Mouse (Mus musculus) mesoderm, embryonic 11.5 days (tissue): Measurements from ENCODE around the gene Pitpnm1.

Experiments used
- DNase-seq: peaks from one replicate; pipeline ENCODE4 v3.0.0-alpha.2; 2012; ENCODE audit warnings: low read depth, low spot score

Gene Pitpnm1

DNA sequence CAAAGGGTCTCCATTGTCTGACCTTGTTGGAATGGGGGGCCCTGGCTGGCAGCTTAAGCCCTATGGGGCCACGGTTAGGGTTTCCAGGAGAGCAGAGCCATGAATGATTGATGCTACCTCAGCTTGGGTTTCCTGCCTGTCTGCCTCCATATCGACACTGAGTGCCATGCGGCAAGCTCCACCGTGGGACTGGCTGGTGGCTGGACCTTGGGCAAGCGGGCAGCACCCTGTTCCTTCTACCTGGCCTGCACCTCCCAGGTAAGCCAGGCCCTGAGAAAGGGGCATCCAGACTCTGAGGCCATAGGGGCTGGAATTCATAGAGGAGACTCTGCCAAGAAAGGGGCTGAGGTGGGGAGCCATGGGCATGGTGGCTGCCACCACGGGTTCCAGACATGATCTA lies 40.3 kb downstream of the Pitpnm1 start:
- no peak for DNase-seq

DNA sequence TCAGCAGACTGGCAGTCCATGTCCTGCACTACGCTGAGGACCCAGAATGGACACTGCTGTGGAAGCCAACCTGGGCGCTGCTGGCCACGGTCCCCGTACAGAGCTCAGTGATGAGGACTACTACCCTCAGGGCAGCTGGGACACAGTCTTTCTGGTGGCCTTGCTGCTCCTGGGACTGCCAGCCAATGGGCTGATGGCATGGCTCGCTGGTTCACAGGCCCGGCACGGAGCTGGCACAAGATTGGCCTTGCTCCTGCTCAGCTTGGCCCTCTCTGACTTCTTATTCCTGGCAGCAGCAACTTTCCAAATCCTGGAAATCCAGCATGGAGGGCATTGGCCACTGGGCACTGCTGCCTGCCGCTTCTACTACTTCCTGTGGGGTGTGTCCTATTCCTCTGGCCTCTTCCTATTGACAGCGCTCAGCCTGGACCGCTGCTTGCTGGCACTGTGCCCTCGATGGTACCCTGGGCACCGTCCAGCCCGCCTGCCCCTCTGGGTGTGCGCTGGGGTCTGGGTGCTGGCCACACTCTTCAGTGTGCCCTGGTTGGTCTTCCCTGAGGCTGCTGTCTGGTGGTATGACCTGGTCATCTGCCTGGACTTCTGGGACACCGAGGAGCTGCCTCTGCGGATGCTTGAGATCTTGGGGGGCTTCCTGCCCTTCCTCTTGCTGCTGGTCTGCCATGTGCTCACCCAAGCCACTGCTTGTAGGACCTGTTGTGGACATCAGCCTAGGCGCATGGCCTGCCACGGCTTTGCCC lies 42.8 kb downstream of the Pitpnm1 start:
- DNase-seq: no peak

DNA sequence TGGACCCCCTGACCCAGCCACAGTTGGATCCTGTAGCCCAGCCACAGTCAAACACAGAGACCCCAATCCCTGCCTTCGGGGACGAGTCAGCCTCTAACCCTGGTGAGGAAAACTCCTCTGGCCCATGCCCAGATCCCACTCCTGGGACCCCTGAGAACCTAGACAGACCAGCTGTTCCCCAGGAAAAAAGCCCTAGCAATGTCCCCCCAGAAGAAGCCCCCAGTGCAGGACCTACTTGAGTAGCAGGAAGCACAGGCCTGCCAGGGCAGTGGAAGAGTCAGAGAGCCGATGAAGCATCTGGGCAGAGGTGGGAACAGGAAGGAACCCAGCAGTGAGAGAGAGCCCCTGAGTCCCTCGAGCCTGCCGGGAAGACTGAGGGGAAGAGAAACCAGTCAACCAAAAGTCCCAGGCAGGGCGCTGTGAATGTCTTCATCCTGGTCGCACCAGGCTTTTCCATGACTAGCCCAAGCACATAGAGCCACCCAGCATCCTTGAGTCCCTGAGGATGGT lies 44.0 kb downstream of the Pitpnm1 start, which contains the start of gene Cabp4:
Gene Cabp4 (minus strand): TSS at position 275 of the 510 bp plus-strand sequence.
- no peak for DNase-seq

DNA sequence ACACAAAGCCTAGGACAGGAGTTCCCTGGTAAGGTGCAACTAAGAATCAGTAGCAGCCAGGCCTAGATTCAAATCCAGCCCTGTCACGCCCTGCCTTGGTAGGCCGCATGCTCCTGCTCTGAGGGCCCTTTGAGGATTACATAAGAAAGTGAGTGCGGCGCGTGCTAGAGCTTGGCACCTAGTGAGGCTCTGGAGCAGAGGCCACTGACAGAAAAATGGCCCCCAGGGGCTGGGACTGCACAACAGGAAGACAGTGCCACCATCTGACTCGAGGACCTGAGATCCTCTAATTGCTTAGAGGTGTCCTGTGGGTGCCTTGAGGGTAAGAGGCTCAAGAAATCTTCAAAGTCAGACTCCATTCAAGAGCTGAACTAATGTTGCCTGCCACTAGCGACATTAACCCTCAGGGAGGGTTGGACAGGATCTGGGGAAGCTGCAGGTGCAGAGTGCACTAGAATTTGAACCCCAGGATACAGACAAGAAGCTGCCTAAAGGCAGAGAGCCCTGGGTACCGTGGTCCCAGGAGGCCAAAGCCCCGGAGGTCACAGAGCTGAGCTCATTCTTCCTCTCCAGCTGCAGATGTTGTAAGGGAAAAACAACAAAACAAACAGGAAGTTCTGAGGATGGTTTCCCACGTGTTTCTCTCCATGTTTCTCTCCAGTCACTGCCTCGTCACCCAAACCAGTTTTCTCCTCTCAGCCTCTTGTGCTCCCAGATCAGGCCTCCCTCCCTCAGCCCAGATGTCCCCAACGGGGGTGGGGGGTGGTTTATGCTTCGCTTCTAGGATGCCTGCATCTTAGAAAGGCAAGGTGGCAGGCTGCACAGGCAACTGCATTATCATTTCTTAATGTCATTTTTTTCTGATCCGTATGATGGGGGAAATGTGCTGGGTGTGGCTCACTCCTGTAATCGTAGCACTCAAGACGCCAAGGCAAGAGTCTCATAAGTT lies 45.0 kb downstream of the Pitpnm1 start:
- DNase-seq: no peak

DNA sequence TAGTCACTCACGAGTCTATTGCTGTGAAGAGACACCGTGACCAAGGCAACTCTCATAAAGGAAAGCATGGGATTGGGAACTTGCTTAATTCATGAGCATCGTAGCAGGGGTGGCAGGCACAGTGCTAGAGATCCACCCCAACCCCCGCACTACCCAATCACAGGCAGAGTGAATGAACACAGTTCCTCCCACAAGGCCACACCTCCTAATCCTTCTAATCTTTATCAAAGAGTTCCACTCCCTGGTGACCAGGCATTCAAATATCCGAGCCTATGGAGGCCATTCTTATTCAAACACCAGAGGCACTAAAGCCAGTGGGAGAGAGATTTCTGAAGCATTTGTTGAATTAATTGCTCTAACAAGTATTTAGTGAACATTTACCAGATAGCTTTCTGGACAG lies 46.1 kb downstream of the Pitpnm1 start:
- no peak for DNase-seq

GRCm38 (mm10) chr19:4146366-4147021 lies 46.7 kb downstream of the Pitpnm1 start:
- no peak for DNase-seq

DNA sequence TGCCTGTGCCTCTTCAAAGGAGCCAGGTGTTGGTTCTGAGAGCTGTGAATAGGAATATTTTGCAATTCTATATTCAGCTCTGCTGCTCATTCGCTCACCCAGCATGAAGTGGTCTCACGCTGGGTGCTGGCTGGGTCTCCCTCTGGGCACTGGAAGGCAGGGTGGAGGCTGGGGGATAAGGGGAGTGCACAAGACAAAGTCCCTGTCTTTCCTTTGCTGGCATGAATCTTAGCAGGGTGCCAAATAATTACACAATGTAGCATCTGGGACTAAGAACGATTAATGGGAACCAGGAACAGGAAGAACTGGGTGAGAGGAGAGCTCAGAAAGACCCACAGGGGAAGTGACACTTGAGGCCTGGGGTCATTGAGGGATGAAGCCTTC lies 47.2 kb downstream of the Pitpnm1 start:
- DNase-seq: no peak

DNA sequence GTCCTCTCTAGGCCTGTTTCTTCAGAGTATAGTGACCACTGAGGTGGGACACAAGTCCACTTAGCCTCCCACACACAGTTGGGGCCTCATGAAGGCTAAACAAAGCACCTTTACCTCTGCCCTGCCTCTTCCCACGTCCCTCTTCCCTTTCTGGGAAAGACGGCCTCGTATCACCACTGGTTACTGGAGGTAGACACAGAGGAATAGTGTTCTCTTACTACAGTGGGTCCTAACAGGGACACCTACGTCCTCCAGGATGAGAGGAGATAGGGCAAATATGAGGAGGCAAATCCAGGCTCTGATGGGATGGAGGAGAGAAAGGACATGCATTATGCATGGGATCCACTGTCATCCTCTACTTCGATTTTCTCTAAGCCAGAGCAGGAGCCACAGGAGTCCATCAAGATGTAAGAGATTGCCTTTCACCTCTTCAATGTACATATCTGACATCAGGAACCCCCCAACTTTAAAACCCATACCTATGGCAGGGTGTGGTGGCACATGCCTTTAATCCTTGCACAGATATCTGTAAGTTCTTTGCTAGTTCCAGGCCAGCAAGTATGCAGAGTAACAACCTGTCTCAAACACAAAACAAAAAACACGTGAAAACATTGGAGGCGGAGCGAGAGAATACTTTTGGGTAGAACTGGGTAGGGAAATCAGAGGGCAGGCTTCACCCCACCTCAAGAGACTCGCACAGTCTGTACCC lies 48.1 kb downstream of the Pitpnm1 start:
- DNase-seq: no peak

GRCm38 (mm10) chr19:4148491-4148806 lies 48.7 kb downstream of the Pitpnm1 start, which contains the start of gene Coro1b:
Gene Coro1b, plus strand, starts transcription at chr19:4148619.
- peak; percentile 94 for DNase-seq

DNA sequence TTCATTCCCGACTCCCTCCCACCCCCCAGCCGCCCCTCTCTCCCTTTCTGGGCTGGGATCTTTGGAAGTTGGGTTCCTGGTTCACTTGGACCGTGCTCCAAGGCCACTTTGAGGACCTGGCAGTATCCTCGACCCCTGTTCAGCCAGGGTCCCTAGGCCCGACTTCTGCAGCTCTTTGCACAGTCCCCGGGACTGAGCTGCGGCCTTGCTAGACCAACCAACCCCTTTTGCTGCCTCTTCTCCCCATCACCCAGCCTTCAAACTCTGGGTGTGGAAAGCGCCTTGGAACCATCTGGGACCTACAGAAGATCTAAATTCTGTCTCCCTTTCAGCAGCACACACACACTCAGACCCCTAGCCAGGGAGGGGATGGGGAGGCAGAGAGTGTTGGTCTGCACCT lies 49.0 kb downstream of the Pitpnm1 start:
- no peak for DNase-seq

DNA sequence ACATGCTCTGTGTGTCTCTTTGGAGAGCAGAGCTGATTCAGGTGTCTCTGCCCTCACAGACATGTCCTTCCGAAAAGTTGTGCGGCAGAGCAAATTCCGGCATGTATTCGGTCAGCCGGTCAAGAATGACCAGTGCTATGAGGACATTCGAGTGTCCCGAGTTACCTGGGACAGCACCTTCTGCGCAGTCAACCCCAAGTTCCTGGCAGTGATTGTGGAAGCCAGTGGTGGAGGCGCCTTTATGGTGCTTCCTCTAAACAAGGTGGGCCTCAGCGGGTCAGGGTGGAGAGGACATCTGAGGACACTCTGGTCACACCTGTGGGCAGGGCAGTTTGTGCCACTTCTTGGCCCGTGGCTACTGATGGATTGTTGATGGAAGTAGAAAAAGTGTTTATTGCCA lies 49.5 kb downstream of the Pitpnm1 start:
- no peak for DNase-seq

DNA sequence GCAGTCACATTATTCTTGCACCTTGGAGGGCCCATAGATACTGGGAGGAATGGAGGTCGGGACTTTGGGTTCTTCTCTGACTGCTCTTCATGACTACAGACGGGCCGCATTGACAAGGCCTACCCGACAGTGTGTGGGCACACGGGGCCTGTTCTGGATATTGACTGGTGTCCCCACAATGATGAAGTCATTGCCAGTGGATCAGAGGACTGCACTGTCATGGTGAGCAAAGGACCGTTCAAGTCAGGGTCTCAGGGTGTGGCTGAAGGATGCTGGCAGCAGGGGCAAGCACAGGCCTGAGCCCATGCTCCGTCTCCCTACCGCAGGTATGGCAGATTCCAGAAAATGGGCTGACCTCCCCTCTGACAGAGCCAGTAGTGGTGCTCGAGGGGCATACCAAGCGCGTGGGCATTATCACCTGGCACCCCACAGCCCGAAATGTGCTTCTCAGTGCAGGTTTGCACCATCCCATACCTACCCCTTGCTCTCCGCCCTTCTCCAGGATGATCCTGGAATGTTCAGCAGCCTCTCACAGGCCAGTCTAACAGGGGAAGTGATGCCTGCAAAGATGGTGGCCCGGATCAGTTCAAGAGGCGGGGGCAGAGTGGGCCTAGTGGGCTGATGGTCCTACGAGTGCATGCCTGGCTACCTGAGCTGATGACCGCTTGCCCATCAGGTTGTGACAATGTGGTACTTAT lies 50.1 kb downstream of the Pitpnm1 start:
- no peak for DNase-seq

DNA sequence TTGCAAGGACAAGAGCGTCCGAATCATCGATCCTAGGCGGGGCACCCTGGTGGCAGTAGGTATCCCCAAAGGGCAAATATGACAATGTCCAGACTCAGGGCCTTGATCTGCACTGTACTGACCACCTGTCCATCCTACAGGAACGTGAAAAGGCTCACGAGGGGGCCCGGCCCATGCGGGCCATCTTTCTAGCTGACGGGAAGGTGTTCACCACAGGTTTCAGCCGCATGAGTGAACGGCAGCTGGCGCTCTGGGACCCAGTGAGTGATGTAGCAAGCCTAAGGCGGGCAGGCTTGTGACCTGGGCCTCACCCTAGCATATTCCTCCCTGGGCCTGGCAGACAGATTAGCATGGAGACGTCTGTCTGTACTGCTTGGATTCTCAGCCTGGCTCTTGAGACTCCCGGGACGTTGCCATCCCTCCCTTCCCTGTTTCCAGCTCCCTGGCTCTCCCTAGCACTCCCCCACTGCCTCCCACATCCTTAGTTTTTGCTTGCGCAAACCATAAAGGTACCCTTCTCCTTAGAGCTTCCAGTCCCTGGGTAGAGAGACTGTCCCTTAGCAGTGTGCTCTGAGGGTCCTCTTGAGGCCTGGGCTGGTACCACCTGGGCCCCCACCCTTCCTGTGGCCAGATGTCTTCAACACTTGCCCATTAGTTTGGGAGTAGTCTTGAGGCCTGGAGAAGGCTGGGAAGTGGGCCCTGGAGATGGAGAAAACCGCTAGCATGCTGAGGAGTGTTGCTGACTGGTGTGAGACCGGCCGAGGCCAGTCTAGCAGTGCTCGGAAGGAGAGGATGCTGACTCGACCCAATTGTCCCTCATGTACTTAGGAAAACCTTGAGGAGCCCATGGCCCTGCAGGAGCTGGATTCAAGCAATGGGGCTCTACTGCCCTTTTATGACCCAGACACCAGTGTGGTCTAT lies 51.0 kb downstream of the Pitpnm1 start:
- no peak for DNase-seq

- DNase-seq: no peak
Measured at GRCm38 (mm10) chr19:4151488-4151860, 51.7 kb downstream of the Pitpnm1 start.

GRCm38 (mm10) chr19:4151898-4152297 lies 52.1 kb downstream of the Pitpnm1 start:
- no peak for DNase-seq

GRCm38 (mm10) chr19:4152445-4153231 lies 52.8 kb downstream of the Pitpnm1 start:
- DNase-seq: no peak

GRCm38 (mm10) chr19:4153232-4153654 lies 53.4 kb downstream of the Pitpnm1 start, which contains the start of gene Ptprcap:
Gene Ptprcap, plus strand, starts transcription at chr19:4153604.
- no peak for DNase-seq

DNA sequence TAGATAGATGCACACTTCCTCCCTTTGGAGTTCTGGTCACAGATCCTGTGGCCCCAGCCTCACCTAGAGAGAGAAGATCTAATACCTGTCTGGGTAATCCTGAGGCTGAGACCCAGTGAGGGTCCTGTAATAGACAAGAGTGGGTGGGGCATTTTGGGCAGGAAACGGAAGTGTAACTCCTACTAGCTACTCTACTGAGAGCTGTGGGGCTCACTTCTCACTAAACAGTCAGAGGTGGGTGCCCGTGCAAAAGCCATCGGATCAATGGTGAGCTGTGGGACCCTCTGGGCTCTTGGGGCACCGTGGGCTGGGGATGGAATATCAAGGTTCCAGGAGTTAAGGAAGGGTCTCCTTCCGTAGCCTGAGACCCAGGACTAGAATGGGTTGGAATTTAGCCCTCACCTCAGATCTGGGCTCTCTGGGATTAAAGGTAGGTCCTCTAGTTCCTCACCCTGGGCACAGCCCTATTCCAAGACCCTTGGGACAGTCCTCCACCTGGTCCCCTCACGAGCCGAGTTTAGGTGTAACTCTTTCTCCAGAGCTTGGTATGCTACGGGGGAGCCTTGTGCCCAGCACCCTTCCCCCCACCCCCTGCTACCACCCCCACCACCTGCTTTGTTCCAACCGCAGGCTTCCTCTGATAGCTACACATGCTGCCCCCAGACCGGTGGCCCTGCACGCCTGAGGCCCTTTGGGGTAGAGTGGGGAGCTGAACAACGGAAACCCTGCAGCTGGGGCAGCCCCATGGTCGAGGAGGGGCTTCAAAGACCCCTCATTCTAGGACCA lies 54.8 kb downstream of the Pitpnm1 start:
- no peak for DNase-seq
